Mouse (Mus musculus) spleen, postnatal 14 days (tissue): ENCODE measurements at regions not wholly inside any gene's neighbourhood (a gene's known extent, or its start where the extent isn't known, plus 50 kb on each side); places are given as distances from the start of the nearest gene placed in this dataset.
"Not testable (repeated sequence)": the region's sequence is repeated elsewhere in the genome, so short reads cannot be mapped to it uniquely, and the experiment has no call there.

Experiments used
- DNase-seq, 2 experiments: peaks; one replicate each; pipeline ENCODE4 v3.0.0; 2021 to 2022; ENCODE audit warnings: low spot score in 2 of 2

GRCm38 (mm10) chrX:99732526-99732925 lies 88.3 kb upstream of the Tmem28 start:
- DNase-seq: no peak

GRCm38 (mm10) chrX:99725101-99725500 lies 95.7 kb upstream of the Tmem28 start:
- no peak for DNase-seq

DNA sequence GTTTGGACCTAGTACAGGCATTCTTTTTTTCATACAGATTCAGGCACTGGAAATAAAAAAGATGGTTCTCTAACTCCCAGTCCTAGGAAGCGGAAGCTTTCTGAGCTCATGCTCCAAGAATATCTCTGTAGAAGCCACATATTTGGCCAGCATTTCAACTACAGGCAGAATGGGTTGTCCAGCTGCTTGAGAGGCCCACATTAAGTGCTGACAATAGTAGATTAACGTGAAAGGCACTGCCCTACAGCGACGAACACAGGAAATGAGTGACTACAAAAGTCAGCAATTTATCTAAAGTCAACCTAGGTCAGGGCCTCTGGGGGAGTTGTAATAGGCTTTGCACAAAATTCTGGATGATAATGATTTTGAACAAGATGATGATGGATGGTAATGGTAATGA lies 125.5 kb upstream of the Tmem28 start:
- no peak for DNase-seq

DNA sequence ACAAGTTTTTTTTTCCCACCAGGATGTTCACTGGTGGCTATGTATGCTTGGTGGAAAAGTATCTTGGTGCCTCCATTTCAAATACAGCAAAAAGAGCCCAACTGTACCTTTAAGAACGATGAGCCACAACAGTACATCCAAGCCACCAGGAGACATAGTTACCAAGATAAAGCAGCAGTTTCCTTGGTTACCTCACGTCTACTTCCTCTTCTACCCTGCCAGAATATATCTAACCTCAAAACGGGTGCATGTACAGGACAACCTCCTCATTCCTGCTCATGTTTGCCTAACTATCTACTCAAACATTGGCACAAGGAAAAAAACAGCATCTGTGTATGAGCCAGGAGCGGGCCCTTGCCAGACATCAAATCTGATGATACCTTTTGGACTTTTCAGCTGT lies 129.8 kb upstream of the Tmem28 start:
- no peak for DNase-seq

DNA sequence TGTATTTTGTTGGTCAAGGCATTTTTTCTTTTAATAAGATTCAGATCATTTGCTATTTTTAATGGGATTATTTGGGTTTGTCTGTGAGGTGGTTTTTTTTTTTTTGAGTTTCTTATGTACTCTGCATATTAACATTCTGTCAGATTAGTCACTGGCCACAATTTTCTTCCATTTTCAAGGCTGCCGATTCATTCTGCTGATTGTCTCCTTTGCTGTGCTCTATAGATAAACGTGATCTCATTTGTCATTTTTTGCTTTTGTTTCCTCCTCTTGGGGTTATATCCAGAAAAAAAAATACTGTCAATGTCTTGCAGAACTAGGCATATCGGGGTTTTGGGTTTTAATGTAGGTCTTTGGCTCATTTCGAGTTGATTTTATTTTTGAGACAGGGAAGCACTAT lies 131.1 kb upstream of the Tmem28 start:
- DNase-seq: no peak

- not testable (repeated sequence) for DNase-seq
Observed at GRCm38 (mm10) chrX:99682491-99682890, 138.3 kb upstream of the Tmem28 start.

DNA sequence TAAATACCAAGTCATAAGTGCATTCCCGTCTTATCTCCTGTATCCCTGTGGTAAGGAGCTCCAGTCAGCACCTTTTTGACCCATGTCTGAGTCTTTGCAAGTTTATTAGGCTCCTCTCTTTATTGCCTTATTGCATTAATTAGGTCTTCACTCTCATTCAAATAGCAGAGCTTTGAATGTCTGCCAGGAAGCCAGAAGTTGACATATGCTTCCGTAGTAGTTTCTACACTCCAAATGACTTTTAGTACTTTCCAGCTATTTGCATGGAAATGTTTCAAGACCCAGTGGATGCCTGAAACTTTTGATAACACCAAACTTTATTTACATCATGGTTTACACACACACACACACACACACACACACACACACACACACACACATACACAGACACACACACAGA lies 153.2 kb upstream of the Tmem28 start:
- no peak for DNase-seq

DNA sequence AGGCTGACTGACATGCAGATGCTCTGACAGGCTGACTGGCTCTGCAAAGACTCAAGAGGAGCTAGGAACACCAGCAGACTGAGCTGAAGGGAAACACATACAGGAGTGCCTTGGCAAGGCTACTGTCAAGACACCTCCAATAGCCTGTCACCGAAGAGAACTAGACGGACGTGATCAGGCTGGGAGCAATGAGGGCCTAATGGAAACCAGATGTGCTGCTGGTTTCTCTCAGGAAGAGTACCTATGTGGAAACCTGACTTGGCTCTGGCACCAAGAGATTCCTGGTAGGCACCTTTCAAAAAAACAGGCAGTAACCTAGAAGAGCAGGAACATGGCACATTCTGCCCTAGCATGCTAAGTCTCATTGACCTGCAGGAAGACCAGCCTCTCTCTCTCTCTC lies 158.3 kb upstream of the Tmem28 start:
- DNase-seq: no peak

GRCm38 (mm10) chrX:99659496-99660140 lies 161.2 kb upstream of the Tmem28 start:
- no peak for DNase-seq

DNA sequence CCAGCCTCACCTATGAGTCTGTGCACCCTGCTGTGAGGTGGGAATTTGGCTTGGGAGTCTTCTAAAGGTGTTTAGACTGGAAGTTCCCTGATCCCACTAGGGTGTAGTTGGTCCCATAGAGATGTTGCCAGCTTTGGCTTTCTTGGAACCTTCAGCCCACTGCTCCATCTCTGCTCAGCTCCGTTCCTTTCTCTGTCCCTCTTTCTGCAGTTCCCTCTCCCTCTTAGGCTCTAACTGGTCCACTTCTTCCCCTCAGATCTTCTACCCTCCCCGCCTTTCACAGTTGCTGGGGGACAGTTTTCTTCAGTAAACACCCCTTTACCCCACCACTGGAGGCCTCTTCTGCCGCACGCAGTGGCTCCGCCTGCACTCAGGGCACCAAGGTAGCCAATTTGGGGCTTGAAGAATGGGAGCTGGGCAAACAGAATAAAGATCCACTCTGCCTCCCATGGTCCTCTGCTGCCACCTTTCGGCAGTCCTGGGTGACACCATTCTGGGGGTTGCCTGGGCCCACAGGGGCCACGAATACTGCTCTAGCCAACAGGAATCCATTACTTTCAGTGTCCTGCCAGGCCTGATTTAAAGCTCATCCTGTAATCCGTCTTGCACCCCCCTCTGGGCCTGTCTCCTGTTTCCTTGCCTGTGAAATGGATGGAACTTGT lies 162.9 kb upstream of the Tmem28 start:
- DNase-seq: peak; percentile 8 to 29

- no peak for DNase-seq
Observed at GRCm38 (mm10) chrX:99656988-99657387, 163.8 kb upstream of the Tmem28 start.

DNA sequence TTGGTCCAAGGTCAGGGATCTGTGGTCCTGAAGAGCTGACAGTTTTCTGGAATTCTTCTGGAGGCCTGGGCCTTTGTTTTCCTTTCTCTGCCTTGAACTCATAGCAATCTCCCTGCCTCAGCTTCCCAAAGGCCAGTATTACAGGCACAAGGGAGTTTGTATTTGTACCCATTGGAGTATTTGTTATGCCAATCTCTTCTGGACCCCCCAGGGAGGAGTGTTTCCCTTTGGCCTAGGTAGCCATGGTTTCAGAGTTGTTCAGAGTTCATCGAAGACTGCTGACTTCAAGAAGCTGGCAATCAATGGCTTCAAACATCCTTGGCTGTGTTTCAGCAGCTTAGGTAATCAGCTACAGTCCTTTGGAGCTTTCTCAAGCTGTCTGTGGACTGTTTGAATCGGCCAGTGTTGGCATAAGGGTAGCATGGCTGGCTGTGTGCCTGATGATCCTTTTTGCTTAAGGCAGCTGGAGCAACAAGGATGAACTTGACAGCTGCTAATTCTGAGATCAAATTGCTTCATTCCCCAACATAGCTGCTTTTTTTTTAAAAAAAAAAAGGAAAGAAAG lies 161.2 kb upstream of the Pja1 start:
- no peak for DNase-seq

DNA sequence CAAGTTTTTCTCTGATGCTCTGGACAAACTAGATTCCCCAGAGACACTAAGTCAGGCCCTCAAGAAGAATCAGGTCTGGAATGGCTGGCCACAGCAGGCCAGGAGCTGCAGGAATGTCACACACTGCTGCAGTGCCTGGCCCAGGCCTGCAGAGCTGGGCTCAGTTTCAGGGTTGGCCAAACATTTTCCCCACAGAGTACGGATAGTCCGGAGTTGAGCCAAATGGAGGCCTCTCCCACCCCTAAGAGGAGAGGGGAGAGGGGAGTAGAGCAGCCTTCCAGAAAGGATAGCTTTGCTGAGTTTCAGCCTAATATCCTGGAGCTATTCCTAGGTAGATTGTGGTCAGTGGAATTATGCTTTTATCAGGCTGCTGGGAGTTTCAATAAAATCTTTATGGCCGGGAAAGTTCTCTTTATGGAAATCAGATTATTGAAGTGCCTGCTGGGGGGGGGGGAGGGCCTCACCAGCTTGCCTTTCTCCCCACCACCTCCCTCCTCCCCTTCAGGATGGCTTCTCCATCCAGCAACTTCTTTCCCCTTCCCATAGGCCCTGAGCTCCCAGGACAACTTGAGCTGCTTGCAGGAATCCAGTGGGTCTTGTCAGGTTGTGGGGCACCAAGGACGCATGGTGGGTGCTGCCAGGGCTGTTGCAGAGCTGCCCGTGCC lies 153.6 kb upstream of the Pja1 start:
- no peak for DNase-seq

DNA sequence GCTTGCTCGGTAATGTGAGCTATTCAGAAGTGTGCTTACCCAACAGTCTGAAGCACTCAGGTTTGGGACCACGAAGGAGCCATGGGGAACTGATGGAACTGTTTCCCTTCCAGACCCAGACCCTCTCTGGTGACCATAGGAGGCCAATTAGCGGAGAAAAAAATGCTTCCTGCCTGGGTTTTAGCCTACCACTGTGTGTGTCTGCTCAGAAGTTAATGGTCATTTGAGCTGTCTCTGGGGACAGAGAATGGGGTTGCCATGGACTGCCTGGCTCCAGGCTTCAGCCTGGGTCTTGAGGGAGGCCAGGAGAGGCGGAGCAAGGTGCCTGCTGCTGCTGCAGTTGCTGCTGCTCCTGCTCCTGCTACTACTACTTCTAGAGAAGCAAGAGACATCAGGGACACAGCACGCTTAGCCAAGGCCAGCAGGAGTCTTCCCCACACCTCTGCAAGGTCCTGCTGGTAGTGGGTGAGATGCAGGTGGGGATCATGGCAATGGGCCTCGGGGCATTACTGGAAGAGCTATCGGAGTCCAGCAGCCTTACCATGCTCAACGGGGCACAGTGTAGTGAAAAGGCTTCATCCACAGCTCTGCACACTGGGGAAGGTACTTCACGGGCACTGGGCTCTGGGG lies 141.2 kb upstream of the Pja1 start:
- no peak for DNase-seq

DNA sequence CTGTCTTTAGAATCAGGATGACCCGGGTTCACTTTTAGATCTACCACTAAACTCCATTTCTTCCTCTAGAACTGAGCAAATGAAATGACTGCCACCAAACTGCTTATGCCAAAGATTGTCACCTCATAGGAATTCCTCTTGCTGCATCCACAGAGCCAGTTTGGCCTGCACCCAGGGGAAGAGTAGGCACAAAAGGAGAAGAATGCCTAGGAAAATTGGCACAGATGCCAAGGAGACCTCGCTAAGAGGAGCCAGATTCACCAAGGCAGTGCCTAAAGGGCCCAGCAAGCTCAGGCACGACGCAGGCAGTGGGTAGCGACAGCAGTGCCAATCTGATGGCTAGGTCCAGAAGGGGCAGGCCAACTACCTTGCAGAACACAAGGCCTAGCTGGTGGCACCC lies 139.0 kb upstream of the Pja1 start:
- DNase-seq: no peak

- DNase-seq: no peak
Observed at GRCm38 (mm10) chrX:99609591-99609990, 138.5 kb upstream of the Pja1 start.

DNA sequence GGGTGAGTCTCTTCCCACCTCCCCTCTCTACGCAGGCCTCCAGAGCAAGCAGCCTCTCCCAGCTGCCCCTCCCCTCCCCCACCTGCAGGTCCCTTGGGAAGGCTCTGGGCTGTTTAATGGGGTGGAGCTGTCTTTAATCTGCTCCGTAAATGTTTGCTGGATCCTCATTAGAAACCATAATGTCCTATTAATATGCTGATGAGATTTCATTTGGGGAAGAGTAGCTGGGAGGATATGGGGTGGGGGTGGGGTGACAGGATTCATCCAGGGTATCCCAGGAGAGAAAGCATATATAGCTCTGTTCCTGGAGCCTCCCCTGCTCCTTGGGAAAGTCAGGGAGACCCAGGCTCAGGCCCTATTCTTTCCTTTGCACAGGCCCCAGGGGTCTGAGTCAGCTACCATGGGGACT lies 137.2 kb upstream of the Pja1 start:
- no peak for DNase-seq

DNA sequence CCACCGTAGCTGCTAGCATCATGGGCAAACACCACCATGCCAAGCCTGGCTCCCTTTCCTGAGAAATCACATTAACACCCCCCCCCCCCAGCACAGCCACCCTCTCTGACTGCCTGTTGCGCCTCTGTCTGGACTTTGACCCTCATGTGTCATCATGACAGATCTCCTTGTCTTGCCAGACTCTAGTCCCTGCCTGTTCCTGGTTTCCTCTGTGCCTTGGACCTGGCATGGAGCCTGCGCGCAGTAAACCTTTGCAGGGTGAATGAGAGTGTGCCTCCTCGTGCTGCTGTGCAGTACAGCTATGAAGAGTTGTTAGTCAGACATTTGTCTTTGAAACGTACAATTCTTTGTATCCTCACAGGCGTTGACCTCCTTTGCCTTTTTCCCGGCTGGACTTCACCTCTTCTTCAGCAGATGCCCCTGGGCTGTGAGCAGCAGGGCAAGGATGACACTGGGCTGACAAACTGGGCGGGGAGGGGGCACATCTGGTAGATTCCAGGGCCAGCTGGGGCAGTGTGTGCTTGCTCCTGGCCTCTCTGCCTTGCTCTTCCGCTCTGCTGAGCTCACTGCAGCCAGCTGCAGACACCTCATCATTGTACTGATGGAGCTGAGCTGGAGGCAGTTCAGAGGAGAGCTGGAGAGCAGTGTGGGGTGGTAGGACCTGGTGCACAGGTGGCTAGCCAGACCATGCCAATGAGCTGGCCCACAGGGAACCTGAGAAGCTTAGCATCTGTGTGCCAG lies 134.2 kb upstream of the Pja1 start:
- no peak for DNase-seq

- DNase-seq: no peak
Observed at GRCm38 (mm10) chrX:99603714-99604113, 132.6 kb upstream of the Pja1 start.

- DNase-seq: no peak
Observed at GRCm38 (mm10) chrX:99602268-99602885, 131.3 kb upstream of the Pja1 start.

DNA sequence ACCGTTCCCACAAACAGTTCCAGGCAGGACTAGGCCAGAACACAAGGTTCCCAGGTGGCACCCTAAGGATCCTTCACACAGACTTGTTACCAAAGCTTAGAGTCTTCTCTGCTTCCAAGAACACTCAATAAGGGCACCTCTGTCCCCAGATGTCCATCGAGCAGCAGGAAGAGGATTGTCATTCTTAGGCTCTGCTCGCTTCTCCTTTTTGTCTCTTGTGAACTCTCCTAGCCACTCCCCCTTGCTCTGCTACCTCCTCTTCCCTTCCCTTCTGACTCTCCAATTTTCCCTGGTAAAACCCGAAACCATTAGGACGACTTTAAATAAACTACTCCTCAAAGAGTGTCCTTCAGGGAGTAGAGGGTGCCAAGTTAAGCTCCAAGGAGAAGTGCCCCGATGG lies 124.4 kb upstream of the Pja1 start:
- no peak for DNase-seq
